ENCODE assay signal across 15 mouse cellular contexts in genomic region chr7:130966451-130966850, GRCm38 (mm10). TPM values are rescaled to one million over a fixed set of nuclear protein-coding genes. Genes with fewer than 3 reads are reported as not detected.
DNase-seq lines count a peak whose midpoint lies in the region; ATAC-seq and TF ChIP-seq lines count a peak whose summit lies in the region.
"Had no signal": no experiment of that assay in that cellular context is flagged by ENCODE, and none has a peak within 500 bp of the region (broad histone marks: within the 10 kb centered on the region; RNA-seq: fewer than 3 reads in every experiment).

No protein-coding gene starts in this region.

- H3K27ac ChIP-seq in hindbrain, embryonic 10.5 days = 0 out of 2 replicates have a peak overlapping the region, but pooled peaks have one; percentile 17
- no peak overlapping the region for H3K27ac ChIP-seq in hindbrain, postnatal 0 days
- peak overlapping the region; percentile 60 for H3K27ac ChIP-seq in brown adipose tissue, adult 24 weeks (replicated peaks; ENCODE audit: low read depth, low read length)
- peak overlapping the region; percentile 89 for H3K27ac ChIP-seq in embryonic facial prominence, embryonic 13.5 days
- H3K27ac ChIP-seq in limb, embryonic 15.5 days = peak overlapping the region; percentile 85
- H3K27ac ChIP-seq: liver, embryonic 14.5 days had no signal

- H3K4me3 ChIP-seq in hindbrain, embryonic 10.5 days = no peak overlapping the region
- H3K4me3 ChIP-seq in hindbrain, postnatal 0 days (ENCODE audit: low read length) = no peak overlapping the region
- H3K4me3 ChIP-seq in brown adipose tissue, adult 24 weeks (ENCODE audit: insufficient read depth, low read depth, low read length) = no peak overlapping the region
- no peak overlapping the region for H3K4me3 ChIP-seq in embryonic facial prominence, embryonic 13.5 days
- no peak overlapping the region for H3K4me3 ChIP-seq in limb, embryonic 15.5 days
- H3K4me3 ChIP-seq: forebrain, embryonic 13.5 days; midbrain, embryonic 10.5 days had no signal

- TF ChIP-seq CTCF in hindbrain, postnatal 0 days (IDR thresholded peaks at IDR 0.05; ENCODE audit: low read depth) = no peak

- H3K4me2 ChIP-seq in hindbrain, postnatal 0 days (ENCODE audit: low read depth, low read length) = no peak overlapping the region
- peak overlapping the region; percentile 16; the same call in 1 of the 2 replicates for H3K4me2 ChIP-seq in embryonic facial prominence, embryonic 13.5 days
- H3K4me2 ChIP-seq in limb, embryonic 15.5 days = no peak overlapping the region
- H3K4me2 ChIP-seq: forebrain, embryonic 13.5 days had no signal

- no peaks in the 10 kb centered on the region for H3K9me3 ChIP-seq in hindbrain, embryonic 10.5 days
- H3K9me3 ChIP-seq in hindbrain, postnatal 0 days (ENCODE audit: low read length) = no peaks in the 10 kb centered on the region
- no peaks in the 10 kb centered on the region for H3K9me3 ChIP-seq in embryonic facial prominence, embryonic 13.5 days
- H3K9me3 ChIP-seq in limb, embryonic 15.5 days = no peaks in the 10 kb centered on the region
- H3K9me3 ChIP-seq: forebrain, embryonic 13.5 days; midbrain, embryonic 10.5 days had no signal

- no peaks in the 10 kb centered on the region for H3K27me3 ChIP-seq in hindbrain, embryonic 10.5 days (ENCODE audit: insufficient read depth, poor library complexity, severe bottlenecking)
- no peaks in the 10 kb centered on the region for H3K27me3 ChIP-seq in hindbrain, postnatal 0 days (ENCODE audit: insufficient read depth, low read length)
- no peaks in the 10 kb centered on the region for H3K27me3 ChIP-seq in embryonic facial prominence, embryonic 13.5 days
- no peaks in the 10 kb centered on the region for H3K27me3 ChIP-seq in limb, embryonic 15.5 days
- H3K27me3 ChIP-seq: forebrain, embryonic 13.5 days had no signal

- peaks cover 26% of the 10 kb centered on the region for H3K4me1 ChIP-seq in hindbrain, embryonic 10.5 days (replicated peaks)
- no peaks in the 10 kb centered on the region for H3K4me1 ChIP-seq in hindbrain, postnatal 0 days (ENCODE audit: insufficient read depth, low read length)
- peaks cover 11% of the 10 kb centered on the region for H3K4me1 ChIP-seq in brown adipose tissue, adult 24 weeks (ENCODE audit: control insufficient read depth, insufficient read depth, insufficient read length, low read length)
- peaks cover 51% of the 10 kb centered on the region for H3K4me1 ChIP-seq in embryonic facial prominence, embryonic 13.5 days
- H3K4me1 ChIP-seq in limb, embryonic 15.5 days = peaks cover 68% of the 10 kb centered on the region

- no peak for DNase-seq in hindbrain, embryonic 10.5 days (ENCODE audit: low spot score)
- DNase-seq in hindbrain, postnatal 0 days (ENCODE audit: low spot score) = no peak
- DNase-seq in right cerebral cortex, adult 2 months (ENCODE audit: low spot score in 2 of 2) = no peak
- DNase-seq in yolk sac, embryonic 10.5 days (ENCODE audit: low spot score) = no peak
- DNase-seq: adrenal gland, postnatal 10 days; lung, postnatal 36 days had no signal

- H3K9ac ChIP-seq in hindbrain, postnatal 0 days (replicated peaks; ENCODE audit: low read length) = no peak overlapping the region
- 0 out of 2 replicates have a peak overlapping the region, but pooled peaks have one; percentile 16 for H3K9ac ChIP-seq in embryonic facial prominence, embryonic 13.5 days
- no peak overlapping the region for H3K9ac ChIP-seq in limb, embryonic 15.5 days
- H3K9ac ChIP-seq: forebrain, embryonic 13.5 days; liver, embryonic 14.5 days had no signal

- no peak for ATAC-seq in hindbrain, postnatal 0 days
- no peak for ATAC-seq in embryonic facial prominence, embryonic 13.5 days (ENCODE audit: insufficient number of reproducible peaks, insufficient read depth, low FRiP score, low TSS enrichment, low read depth)
- ATAC-seq in limb, embryonic 15.5 days (ENCODE audit: insufficient number of reproducible peaks, low FRiP score, low TSS enrichment, low read depth) = no peak
- ATAC-seq: CD4-positive, CD25-positive, alpha-beta regulatory T cell, adult 4 months; intestine, embryonic 16.5 days had no signal

- no peaks in the 10 kb centered on the region for H3K36me3 ChIP-seq in hindbrain, embryonic 10.5 days
- no peaks in the 10 kb centered on the region for H3K36me3 ChIP-seq in hindbrain, postnatal 0 days (ENCODE audit: insufficient read depth, low read length)
- no peaks in the 10 kb centered on the region for H3K36me3 ChIP-seq in embryonic facial prominence, embryonic 13.5 days
- H3K36me3 ChIP-seq in limb, embryonic 15.5 days = peaks cover under 1% of the 10 kb centered on the region; the same call in 1 of the 2 replicates
- H3K36me3 ChIP-seq: midbrain, embryonic 10.5 days had no signal

- WGBS in hindbrain, embryonic 10.5 days = 66% methylated on average over 5 of the region's 5 CpGs
- WGBS in hindbrain, postnatal 0 days = 75% methylated on average over 5 of the region's 5 CpGs
- WGBS in embryonic facial prominence, embryonic 13.5 days = 22% methylated on average over 5 of the region's 5 CpGs
- 34% methylated on average over 5 of the region's 5 CpGs for WGBS in limb, embryonic 15.5 days

RNA-seq across cellular contexts. Expression of gene Htra1, which starts 30.5 kb away (rescaled TPM):
- polyA plus RNA-seq in hindbrain, embryonic 10.5 days (2016; fragmentation: Nextera tagmentation; extraction: Ambion mirVana) = 2.5 and 7.0 TPM in 2 replicates
- total RNA-seq in hindbrain, postnatal 0 days (2014; rRNA removed) = 58.0 and 58.7 TPM in 2 replicates
- polyA plus RNA-seq in hindbrain, postnatal 0 days (2015; fragmentation: Nextera tagmentation; extraction: Ambion mirVana) = 49.4 and 55.0 TPM in 2 replicates
- polyA plus RNA-seq in brown adipose tissue, adult 24 weeks (2012; ENCODE audit: insufficient read depth, insufficient read length, missing spikeins) = 40.6 and 47.3 TPM in 2 replicates
- polyA plus RNA-seq in embryonic facial prominence, embryonic 13.5 days (2015; fragmentation: Nextera tagmentation; extraction: Ambion mirVana) = 29.9 and 33.7 TPM in 2 replicates
- 317 and 324 TPM in 2 replicates for polyA plus RNA-seq in limb, embryonic 15.5 days (2015; fragmentation: Nextera tagmentation; extraction: Ambion mirVana)
- total RNA-seq: MEL had no signal
- polyA plus RNA-seq: CD4-positive, CD25-positive, alpha-beta regulatory T cell, adult 4 months had no signal
